In the genomic region with DNA sequence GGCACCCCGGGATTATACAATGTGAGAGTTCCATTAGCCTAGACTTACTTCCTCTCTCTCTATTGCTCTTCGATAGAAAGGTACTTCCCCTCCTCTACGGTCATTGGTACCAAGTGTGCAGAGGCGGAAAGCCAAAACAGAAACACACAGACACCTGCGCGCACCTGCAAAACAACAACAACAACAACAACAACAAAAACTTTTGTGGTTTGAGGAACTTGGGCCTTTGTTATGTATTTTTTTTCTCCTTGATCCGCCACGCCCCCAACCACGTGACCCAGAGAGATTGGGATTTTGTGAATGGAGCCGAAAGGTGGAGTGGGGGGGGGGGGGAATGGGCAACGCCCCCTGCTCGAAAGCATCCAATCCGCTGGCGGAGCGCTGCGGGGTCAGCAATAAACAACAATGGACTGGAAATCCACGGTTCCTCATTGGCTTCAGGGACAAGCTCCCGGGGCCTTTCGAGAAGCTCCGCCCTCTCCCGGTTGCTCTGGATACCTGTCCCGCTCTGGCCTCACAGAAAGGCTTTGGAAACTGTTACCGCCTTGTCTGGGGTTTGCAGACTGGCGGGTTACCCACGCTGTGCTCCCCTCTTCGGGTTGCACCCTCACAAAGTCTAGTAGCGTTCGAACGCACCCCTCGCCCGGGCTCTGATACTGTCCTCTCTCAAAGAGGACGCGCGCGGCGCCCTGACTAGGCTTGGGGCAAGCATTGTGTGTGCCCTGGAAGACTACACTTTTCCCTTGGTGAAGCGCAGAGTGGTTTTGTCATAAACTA, we compare ENCODE assay signal across 8 mouse cellular contexts. TPM values are rescaled to one million over a fixed set of nuclear protein-coding genes. Genes with fewer than 3 reads are reported as not detected.
DNase-seq lines count a peak whose midpoint lies in the region; ATAC-seq and TF ChIP-seq lines count a peak whose summit lies in the region.

No protein-coding gene starts in this region.

- peak overlapping the region; percentile 96 for H3K4me2 ChIP-seq in lung, embryonic 15.5 days

- H3K4me3 ChIP-seq in hindbrain, embryonic 10.5 days, result peak overlapping the region; percentile 69
- H3K4me3 ChIP-seq in lung, embryonic 15.5 days, result peak overlapping the region; percentile 63
- H3K4me3 ChIP-seq in olfactory bulb, adult 2 months (ENCODE audit: insufficient read depth, low read depth, low read length), result peak overlapping the region; percentile 95

- TF ChIP-seq POLR2A in olfactory bulb, adult 2 months (IDR thresholded peaks at IDR 0.05; ENCODE audit: insufficient read depth, low read depth, low read length), result 0 out of 2 replicates have a peak, but pooled peaks have one; percentile 30

- H3K27me3 ChIP-seq in hindbrain, embryonic 10.5 days (ENCODE audit: insufficient read depth, poor library complexity, severe bottlenecking), result no peaks in the 10 kb centered on the region
- no peaks in the 10 kb centered on the region for H3K27me3 ChIP-seq in lung, embryonic 15.5 days

- peaks cover 14% of the 10 kb centered on the region; the same call in 1 of the 2 replicates for H3K4me1 ChIP-seq in hindbrain, embryonic 10.5 days (replicated peaks)
- H3K4me1 ChIP-seq in lung, embryonic 15.5 days, result peaks cover 7% of the 10 kb centered on the region; the same call in 1 of the 2 replicates
- H3K4me1 ChIP-seq in olfactory bulb, adult 2 months (ENCODE audit: control insufficient read depth, insufficient read depth, low read length), result no peaks in the 10 kb centered on the region

- ATAC-seq in lung, embryonic 15.5 days (ENCODE audit: borderline replicate concordance, extremely low read depth, low FRiP score, low TSS enrichment), result peak; percentile 89

- H3K27ac ChIP-seq in hindbrain, embryonic 10.5 days, result peak overlapping the region; percentile 93
- H3K27ac ChIP-seq in lung, embryonic 15.5 days, result peak overlapping the region; percentile 99
- H3K27ac ChIP-seq in olfactory bulb, adult 2 months (ENCODE audit: insufficient read depth, low read depth, low read length), result peak overlapping the region; percentile 76

- peak; percentile 94 for DNase-seq in NIH3T3 (ENCODE audit: low read depth)
- peak; percentile 93 for DNase-seq in cerebellum, adult 9-10 months
- DNase-seq in frontal cortex, adult 2 months (ENCODE audit: extremely low spot score in 1 of 2, low spot score in 1 of 2), result peak; percentile 72 to 77
- DNase-seq in hindbrain, embryonic 10.5 days (ENCODE audit: low spot score), result peak; percentile 94
- peak; percentile 90 for DNase-seq in layer of hippocampus, adult 9-11 months
- DNase-seq in thymus, postnatal 0 days (ENCODE audit: low spot score), result peak; percentile 27

- H3K9me3 ChIP-seq in hindbrain, embryonic 10.5 days, result no peaks in the 10 kb centered on the region
- H3K9me3 ChIP-seq in lung, embryonic 15.5 days, result no peaks in the 10 kb centered on the region

- WGBS in hindbrain, embryonic 10.5 days, result under 1% methylated on average over 37 of the region's 37 CpGs
- WGBS in lung, embryonic 15.5 days, result under 1% methylated on average over 37 of the region's 37 CpGs
- WGBS in olfactory bulb, adult 2 months, result under 1% methylated on average over 37 of the region's 37 CpGs

- TF ChIP-seq CTCF in olfactory bulb, adult 2 months (IDR thresholded peaks at IDR 0.05; ENCODE audit: insufficient read depth, low read depth, low read length), result no peak

- no peaks in the 10 kb centered on the region for H3K36me3 ChIP-seq in hindbrain, embryonic 10.5 days
- H3K36me3 ChIP-seq in lung, embryonic 15.5 days, result no peaks in the 10 kb centered on the region

- peak overlapping the region; percentile 58 for H3K9ac ChIP-seq in lung, embryonic 15.5 days

RNA-seq across cellular contexts. Expression of gene Etv1, which starts 0.7 kb away (rescaled TPM):
- polyA plus RNA-seq in frontal cortex, adult 2 months (2012; rRNA removed), result 43.0 and 48.2 TPM in 2 replicates
- polyA plus RNA-seq in hindbrain, embryonic 10.5 days (2016; fragmentation: Nextera tagmentation; extraction: Ambion mirVana), result 10.2 and 15.0 TPM in 2 replicates
- polyA plus RNA-seq in lung, embryonic 15.5 days (2015; fragmentation: Nextera tagmentation; extraction: Ambion mirVana), result 35.8 and 39.4 TPM in 2 replicates
- polyA plus RNA-seq in olfactory bulb, adult 2 months (2012; ENCODE audit: insufficient read depth, insufficient read length, low replicate concordance, missing spikeins), result not detected in 2 replicates
- polyA plus RNA-seq in thymus, postnatal 0 days (2015; fragmentation: Nextera tagmentation; extraction: Ambion mirVana), result 1.6 and 1.8 TPM in 2 replicates

Comparison
In these comparisons a context has a peak if more than half of its experiments do, and no peak if none do; other contexts are left out.
1. Peak in every context shown above with its lines: DNase-seq, ATAC-seq, H3K4me3 ChIP-seq and H3K27ac ChIP-seq.
2. DNase-seq: peak in every context shown above with its lines; median percentile 94 in NIH3T3; 94 in hindbrain, embryonic 10.5 days; 93 in cerebellum, adult 9-10 months; 90 in layer of hippocampus, adult 9-11 months; 74 in frontal cortex, adult 2 months; 27 in thymus, postnatal 0 days.